Mouse (Mus musculus): Measurements from ENCODE around the gene Hook2.
A peak's percentile ranks its signal among the peaks of the same experiment; 100 is the strongest.

The Hook2 gene

DNA sequence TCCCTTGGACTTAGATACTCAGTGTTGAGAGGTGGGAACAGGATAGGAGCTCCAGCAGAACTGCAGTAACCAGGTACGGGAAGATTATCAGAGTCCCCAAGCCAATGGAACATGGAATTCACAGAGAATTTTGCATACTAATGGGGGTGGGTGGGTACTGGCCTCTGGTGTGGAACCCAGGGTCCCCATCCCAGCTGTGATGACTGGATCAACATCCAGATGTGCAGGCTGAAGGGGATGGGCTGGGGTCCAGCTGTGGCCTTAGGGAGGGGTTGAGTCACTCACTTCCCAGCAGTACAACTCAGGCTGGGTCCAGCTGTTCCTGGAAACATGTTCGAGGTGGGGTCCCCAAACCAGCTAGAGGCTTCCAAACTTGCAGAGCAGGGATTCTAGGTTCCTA is 2.5 kb upstream of the Hook2 start:
- no peak for DNase-seq

- DNase-seq = peak; percentile 55 to 59
Measured at GRCm38 (mm10) chr8:84989311-84989731, 1.1 kb upstream of the Hook2 start.

DNA sequence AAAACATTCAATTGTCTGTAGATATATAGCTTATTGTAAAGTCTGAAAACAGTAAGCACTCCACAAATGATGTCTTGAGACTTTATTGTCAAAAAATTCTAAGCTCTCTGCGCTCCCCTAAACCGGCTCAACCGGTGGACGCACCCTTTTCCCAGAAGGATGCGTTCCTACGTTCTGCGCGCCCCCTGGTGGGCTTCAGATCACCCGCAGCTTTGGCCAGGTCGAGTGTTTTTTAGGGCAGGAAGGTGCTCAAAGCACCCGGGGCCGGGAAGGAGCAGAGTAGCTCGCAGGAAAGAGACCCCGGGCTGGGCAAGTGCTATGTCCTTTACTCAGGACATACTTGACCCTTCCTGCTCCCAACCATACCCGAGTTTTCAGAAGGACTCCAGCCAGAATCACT is 593 bp upstream of the Hook2 start:
- DNase-seq = peak; percentile 93 to 96

DNA sequence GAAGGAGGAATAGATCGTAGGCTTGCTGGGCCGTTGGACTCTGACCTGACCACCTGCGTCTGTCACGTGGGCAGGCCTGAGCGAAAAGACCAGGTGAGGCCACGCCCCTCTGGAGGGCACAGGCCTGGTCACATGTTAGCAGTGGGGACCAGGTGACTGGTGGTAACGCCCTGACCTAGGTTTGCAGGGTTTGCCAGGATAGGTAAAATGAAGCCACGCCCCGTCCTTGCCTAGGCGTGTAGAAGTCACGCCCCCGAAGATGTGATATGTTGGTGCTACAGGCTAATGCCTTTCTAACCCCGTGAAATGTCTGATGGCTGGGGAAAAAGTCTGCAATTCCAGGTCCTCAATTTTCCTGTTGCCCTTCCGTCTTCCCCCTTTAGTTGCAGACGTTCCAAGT is 433 bp downstream of the Hook2 start:
- peak; percentile 80 to 91 for DNase-seq

DNA sequence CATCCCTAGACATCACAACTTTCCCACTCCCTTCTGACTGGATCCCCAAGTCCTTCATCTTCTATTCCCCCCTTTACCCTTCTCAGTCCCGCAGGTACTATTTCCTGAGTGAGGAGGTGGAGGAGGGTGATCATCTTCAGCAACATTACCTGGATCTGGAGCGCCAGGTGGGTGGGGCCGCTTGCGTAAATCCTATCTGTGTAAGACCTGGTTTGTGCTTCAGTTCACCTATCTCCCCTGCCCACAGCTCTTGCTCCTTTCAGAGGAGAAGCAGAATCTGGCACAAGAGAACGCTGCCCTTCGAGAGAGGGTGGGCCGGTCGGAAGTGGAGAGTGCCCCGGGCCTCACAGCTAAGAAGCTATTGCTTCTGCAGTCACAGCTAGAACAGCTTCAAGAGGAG is 4.0 kb downstream of the Hook2 start:
- no peak for DNase-seq

GRCm38 (mm10) chr8:84995680-84996079 is 5.3 kb downstream of the Hook2 start:
- DNase-seq = no peak

DNA sequence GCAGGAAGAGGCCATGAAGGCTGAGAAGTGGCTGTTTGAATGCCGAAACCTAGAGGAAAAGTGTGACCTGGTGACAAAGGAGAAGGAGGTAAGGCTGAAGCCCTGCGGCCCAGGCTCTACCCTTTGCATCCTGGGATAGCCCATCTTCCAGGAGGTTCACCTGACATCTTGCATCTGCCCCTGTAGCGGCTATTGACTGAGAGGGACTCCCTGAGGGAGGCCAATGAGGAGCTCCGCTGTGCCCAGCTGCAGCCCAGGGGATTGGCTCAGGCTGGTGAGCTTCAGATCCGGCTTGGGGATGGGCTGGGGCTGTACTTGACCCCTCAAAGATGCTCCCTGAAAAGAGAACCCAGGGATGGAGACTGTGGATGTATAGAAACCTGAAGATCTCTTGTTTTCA is 6.6 kb downstream of the Hook2 start:
- no peak for DNase-seq

GRCm38 (mm10) chr8:84997649-84998295 is 7.4 kb downstream of the Hook2 start:
- peak; percentile 89 to 92 for DNase-seq

DNA sequence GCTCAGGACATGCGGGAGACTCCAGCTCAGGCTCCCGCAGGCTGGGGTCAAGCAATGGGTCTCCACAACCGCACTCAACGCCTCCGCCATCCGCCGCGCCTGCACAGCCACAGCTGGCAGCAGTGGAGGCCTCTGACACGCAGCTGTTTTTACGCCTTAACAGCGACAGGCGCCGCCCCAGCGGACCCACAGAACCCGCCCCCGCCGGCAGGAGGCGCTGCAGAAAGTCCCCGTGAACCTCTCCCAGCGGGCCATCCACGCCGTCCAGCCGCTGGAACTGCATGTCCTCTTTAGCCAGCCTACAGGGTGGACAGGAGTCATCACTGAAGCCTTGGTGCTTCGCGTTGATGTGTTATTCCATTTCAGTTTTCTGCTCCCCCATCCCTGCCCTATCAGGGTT is 17.3 kb downstream of the Hook2 start:
- DNase-seq = peak; percentile 65 to 78

- no peak for DNase-seq
Measured at GRCm38 (mm10) chr8:85011242-85011641, 20.8 kb downstream of the Hook2 start.

DNA sequence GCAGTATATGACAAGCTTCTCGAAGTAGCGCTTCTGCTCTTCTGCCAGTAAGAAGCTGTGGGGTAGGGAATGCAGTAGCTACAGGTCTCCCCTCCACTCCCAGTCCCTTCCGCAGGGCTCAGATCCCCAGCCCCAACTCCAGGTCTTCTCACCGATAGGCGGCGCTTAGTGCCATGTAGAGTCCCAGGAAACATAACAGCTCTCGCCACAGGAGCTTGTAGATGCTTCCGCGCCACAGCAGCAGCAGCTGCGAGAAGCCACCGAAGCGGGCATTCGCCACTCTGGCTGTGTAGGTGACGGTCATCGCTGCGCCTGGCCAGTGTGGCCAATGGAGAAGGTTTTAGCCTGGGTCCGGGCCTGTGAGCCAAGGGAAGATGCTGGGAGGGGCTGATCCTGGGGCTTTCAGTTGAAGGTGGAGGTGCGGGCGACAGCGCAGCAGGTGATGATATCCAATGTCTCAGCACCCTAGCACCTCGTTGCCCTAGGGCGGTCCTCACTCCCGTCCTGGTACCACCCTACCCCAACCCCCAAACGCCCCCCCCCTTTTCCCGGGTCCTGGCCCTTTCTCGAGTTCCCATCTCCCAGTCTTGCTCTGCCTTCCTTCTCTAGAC is 22.9 kb downstream of the Hook2 start:
- peak; percentile 72 to 81 for DNase-seq

- DNase-seq = no peak
Measured at GRCm38 (mm10) chr8:85014431-85014830, 24.0 kb downstream of the Hook2 start, which contains the start of gene Best2. Gene Best2, minus strand, starts transcription at chr8:85014531.

GRCm38 (mm10) chr8:85016724-85017123 is 26.3 kb downstream of the Hook2 start:
- DNase-seq = no peak

- no peak for DNase-seq
Measured at GRCm38 (mm10) chr8:85017209-85017608, 26.8 kb downstream of the Hook2 start.

- DNase-seq = no peak
Measured at GRCm38 (mm10) chr8:85021514-85022055, 31.2 kb downstream of the Hook2 start.

GRCm38 (mm10) chr8:85023846-85024245 is 33.4 kb downstream of the Hook2 start:
- DNase-seq = no peak

GRCm38 (mm10) chr8:85025098-85025932 is 34.9 kb downstream of the Hook2 start, which contains the start of gene Asna1:
Gene Asna1, minus strand, starts transcription at chr8:85025281.
- peak; percentile 84 to 85 for DNase-seq

GRCm38 (mm10) chr8:85026670-85027515 is 36.5 kb downstream of the Hook2 start, which contains the start of gene Trir:
Gene Trir, plus strand, starts transcription at chr8:85026823.
- peak; percentile 97 to 98 for DNase-seq

GRCm38 (mm10) chr8:85027516-85027855 is 37.1 kb downstream of the Hook2 start:
- DNase-seq = peak in 1 of 2 experiments; percentile 27

- DNase-seq = no peak
Measured at GRCm38 (mm10) chr8:85027922-85028321, 37.5 kb downstream of the Hook2 start.

- peak in 1 of 2 experiments; percentile 30 for DNase-seq
Measured at GRCm38 (mm10) chr8:85029271-85029670, 38.9 kb downstream of the Hook2 start.

- peak in 1 of 2 experiments; percentile 13 for DNase-seq
Measured at GRCm38 (mm10) chr8:85032622-85033311, 42.4 kb downstream of the Hook2 start.

Measured in lung, postnatal 4 days (tissue).